Mouse (Mus musculus): Measurements from ENCODE around the gene Plekhj1. TPM values are rescaled to one million over a fixed set of nuclear protein-coding genes. Genes with fewer than 3 reads are reported as not detected.

Plekhj1 gene
- polyA plus RNA-seq, 1 experiment from 2014 or later: 83.2 TPM

GRCm38 (mm10) chr10:80791476-80792174 is 6.8 kb downstream of the Plekhj1 start:
- Histone ChIP-seq H3K9ac (peak overlapping the region; percentile 54; the same call in 1 of the 2 replicates), H3K4me2 (no peak overlapping the region; the same call in 1 of the 2 replicates)

DNA sequence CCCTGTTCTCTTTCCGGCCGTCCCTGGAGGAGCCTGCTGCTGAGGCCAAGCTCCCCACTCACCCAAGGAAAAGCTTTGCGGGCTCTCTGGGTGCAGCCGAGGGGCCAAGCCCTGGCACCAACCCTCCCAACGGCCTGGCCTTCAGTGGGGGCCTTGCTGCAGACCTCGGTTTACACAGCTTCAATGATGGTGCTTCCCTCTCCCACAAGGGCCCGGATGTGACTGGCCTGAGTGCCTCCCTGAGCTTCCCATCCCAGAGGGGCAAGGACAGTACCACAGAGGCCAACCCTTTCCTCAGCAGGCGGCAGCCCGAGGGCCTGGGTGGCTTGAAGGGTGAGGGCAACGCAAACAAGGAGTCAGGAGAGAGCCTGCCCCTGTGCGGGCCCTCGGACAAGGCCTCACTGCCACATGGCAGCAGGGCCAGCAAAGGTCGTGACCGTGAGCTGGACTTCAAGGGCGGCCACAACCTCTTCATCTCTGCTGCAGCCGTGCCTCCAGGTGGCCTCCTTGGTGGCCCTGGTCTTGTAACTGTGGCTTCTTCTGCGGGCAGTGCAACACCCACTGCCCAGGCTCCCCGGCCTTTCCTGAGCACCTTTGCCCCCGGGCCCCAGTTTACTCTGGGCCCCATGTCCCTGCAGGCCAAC is 7.5 kb downstream of the Plekhj1 start:
- Histone ChIP-seq H3K27me3 (replicated peaks) (no peaks in the 10 kb centered on the region), H3K4me2 (no peak overlapping the region), H3K9ac (peak overlapping the region; percentile 54), H3K4me3 (no peak overlapping the region), H3K36me3 (peaks cover 97% of the 10 kb centered on the region), H3K9me3 (replicated peaks) (no peaks in the 10 kb centered on the region), H3K4me1 (replicated peaks) (peaks cover 24% of the 10 kb centered on the region), H3K27ac (ENCODE audit: poor library complexity, severe bottlenecking) (peak overlapping the region; percentile 65)
- 77% methylated on average over 19 of the region's 19 CpGs for WGBS
- no peak for ATAC-seq (ENCODE audit: insufficient number of reproducible peaks, low FRiP score)

More at GRCm38 (mm10) chr10:80791476-80792174, 6.8 kb downstream of the Plekhj1 start:
- no peaks in the 10 kb centered on the region for H3K27me3 ChIP-seq (replicated peaks)
- ATAC-seq (ENCODE audit: insufficient number of reproducible peaks, low FRiP score): peak; percentile 40; the same call in 1 of the 2 replicates
- H3K4me1 ChIP-seq (replicated peaks): peaks cover 29% of the 10 kb centered on the region
- H3K27ac ChIP-seq (ENCODE audit: poor library complexity, severe bottlenecking): peak overlapping the region; percentile 65
- 62% methylated on average over 33 of the region's 33 CpGs for whole genome bisulfite sequencing
- H3K36me3 ChIP-seq: peaks cover 97% of the 10 kb centered on the region
- H3K9me3 ChIP-seq (replicated peaks): no peaks in the 10 kb centered on the region
- no peak overlapping the region for H3K4me3 ChIP-seq

- WGBS: 89% methylated on average over 2 of the region's 2 CpGs
- Histone ChIP-seq H3K27me3 (replicated peaks) (no peaks in the 10 kb centered on the region), H3K27ac (ENCODE audit: poor library complexity, severe bottlenecking) (no peak overlapping the region), H3K4me2 (no peak overlapping the region), H3K9ac (no peak overlapping the region), H3K4me1 (replicated peaks) (peaks cover 23% of the 10 kb centered on the region), H3K9me3 (replicated peaks) (no peaks in the 10 kb centered on the region), H3K4me3 (no peak overlapping the region), H3K36me3 (peaks cover 98% of the 10 kb centered on the region)
- ATAC-seq (ENCODE audit: insufficient number of reproducible peaks, low FRiP score): no peak
These were observed 10.9 kb downstream of the Plekhj1 start for GRCm38 (mm10) chr10:80787517-80787916.

DNA sequence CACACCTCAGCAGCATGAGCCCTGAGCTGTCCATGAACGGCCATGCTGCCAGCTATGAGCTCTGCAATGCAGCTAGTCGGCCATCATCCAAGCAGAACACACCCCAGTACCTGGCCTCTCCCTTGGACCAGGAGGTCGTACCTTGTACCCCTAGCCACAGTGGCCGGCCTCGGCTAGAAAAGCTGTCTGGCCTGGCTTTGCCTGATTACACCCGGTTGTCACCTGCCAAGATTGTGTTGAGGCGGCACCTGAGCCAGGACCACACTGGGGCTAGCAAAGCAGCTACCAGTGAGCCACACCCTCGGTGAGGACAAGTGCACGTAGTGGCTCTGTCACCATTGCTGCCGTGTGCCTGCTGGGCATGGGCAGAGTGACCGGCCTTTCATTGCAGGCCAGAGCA is 12.5 kb downstream of the Plekhj1 start:
- H3K4me2 ChIP-seq: no peak overlapping the region
- 92% methylated on average over 11 of the region's 11 CpGs for WGBS
- H3K9ac ChIP-seq: no peak overlapping the region
- H3K4me3 ChIP-seq: no peak overlapping the region
- ATAC-seq (ENCODE audit: insufficient number of reproducible peaks, low FRiP score): no peak
- no peak overlapping the region for H3K27ac ChIP-seq (ENCODE audit: poor library complexity, severe bottlenecking)
- peaks cover 98% of the 10 kb centered on the region for H3K36me3 ChIP-seq
- H3K4me1 ChIP-seq (replicated peaks): peaks cover 7% of the 10 kb centered on the region
- H3K9me3 ChIP-seq (replicated peaks): no peaks in the 10 kb centered on the region
- no peaks in the 10 kb centered on the region for H3K27me3 ChIP-seq (replicated peaks)

DNA sequence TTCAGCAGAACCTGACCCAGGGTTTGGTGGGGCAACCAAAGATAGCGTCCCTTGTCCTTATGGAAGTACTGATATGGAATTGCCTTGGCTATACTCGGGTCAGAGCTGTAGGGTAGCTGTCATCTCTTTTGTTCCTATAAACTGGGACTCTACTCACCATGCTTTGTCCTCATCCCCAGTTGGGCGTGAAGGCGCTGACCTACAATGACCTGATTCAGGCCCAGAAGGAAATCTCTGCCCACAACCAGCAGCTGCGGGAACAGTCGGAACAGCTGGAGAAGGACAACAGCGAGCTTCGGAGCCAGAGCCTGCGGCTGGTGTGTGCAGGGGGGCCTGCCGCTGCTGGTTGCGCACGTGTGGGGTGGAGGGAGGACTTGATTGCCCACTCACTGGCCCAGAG is 13.6 kb downstream of the Plekhj1 start:
- no peak for ATAC-seq (ENCODE audit: insufficient number of reproducible peaks, low FRiP score)

DNA sequence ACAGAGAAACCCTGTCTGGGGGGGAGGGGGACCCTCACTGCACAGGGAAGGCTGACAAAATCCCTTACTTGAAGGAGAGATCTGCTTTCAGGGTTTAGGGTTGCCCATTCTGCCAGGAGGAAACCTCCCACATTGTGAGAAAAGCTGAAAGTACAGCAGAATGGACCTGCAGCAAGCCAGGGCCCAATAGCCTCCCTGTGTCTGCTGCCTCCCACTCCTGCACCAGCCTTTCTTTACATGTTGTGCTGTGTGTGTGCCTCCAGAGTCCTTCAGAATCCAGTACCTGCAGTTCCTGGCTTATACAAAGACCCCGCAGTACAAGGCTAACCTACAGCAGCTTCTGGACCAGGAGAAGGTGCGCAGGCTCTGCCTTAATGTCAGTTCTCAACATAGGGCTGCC is 14.1 kb downstream of the Plekhj1 start:
- no peaks in the 10 kb centered on the region for H3K9me3 ChIP-seq (replicated peaks)
- H3K4me2 ChIP-seq: no peak overlapping the region
- H3K4me3 ChIP-seq: no peak overlapping the region
- no peak for ATAC-seq (ENCODE audit: insufficient number of reproducible peaks, low FRiP score)
- H3K9ac ChIP-seq: no peak overlapping the region
- 0 out of 2 replicates have a peak, but pooled peaks cover 3% of the 10 kb centered on the region for H3K4me1 ChIP-seq (replicated peaks)
- no peak overlapping the region for H3K27ac ChIP-seq (ENCODE audit: poor library complexity, severe bottlenecking)
- peaks cover 99% of the 10 kb centered on the region for H3K36me3 ChIP-seq
- WGBS: 85% methylated on average over 2 of the region's 2 CpGs
- H3K27me3 ChIP-seq (replicated peaks): no peaks in the 10 kb centered on the region

More for the DNA sequence above, 13.6 kb downstream of the Plekhj1 start:
- Histone ChIP-seq H3K36me3 (peaks cover 97% of the 10 kb centered on the region), H3K4me3 (no peak overlapping the region), H3K4me2 (no peak overlapping the region), H3K4me1 (replicated peaks) (no peaks in the 10 kb centered on the region), H3K27me3 (replicated peaks) (no peaks in the 10 kb centered on the region), H3K9ac (no peak overlapping the region), H3K9me3 (replicated peaks) (no peaks in the 10 kb centered on the region), H3K27ac (ENCODE audit: poor library complexity, severe bottlenecking) (no peak overlapping the region)
- 88% methylated on average over 12 of the region's 12 CpGs for WGBS

- Histone ChIP-seq H3K27ac (ENCODE audit: poor library complexity, severe bottlenecking) (no peak overlapping the region), H3K9me3 (replicated peaks) (no peaks in the 10 kb centered on the region), H3K4me1 (replicated peaks) (peaks cover 30% of the 10 kb centered on the region), H3K27me3 (replicated peaks) (no peaks in the 10 kb centered on the region), H3K4me2 (no peak overlapping the region), H3K36me3 (peaks cover 92% of the 10 kb centered on the region), H3K4me3 (no peak overlapping the region), H3K9ac (no peak overlapping the region)
- ATAC-seq (ENCODE audit: insufficient number of reproducible peaks, low FRiP score): no peak
These were observed 18.9 kb downstream of the Plekhj1 start for GRCm38 (mm10) chr10:80779565-80779964.

DNA sequence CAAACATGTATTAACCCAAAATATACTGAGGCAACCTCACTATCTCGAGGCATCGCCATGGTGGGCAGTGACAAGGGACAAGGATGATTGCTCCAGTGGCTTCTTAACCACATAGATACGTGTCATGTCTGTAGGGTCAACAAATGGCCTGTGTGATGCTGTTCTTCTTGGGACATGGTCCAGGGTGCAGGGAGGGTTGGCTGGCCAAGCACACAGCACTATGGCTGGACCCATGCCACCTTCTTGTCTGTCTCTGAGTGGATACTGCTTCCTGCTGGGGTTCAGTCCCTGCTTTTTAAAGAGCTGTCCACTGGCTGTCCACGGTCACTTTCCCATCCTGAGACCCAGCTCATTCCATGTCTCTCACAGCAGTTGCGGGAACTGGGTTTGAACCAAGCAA is 21.3 kb downstream of the Plekhj1 start:
- Histone ChIP-seq H3K9me3 (replicated peaks) (no peaks in the 10 kb centered on the region), H3K36me3 (peaks cover 87% of the 10 kb centered on the region), H3K4me2 (no peak overlapping the region), H3K27me3 (replicated peaks) (no peaks in the 10 kb centered on the region), H3K27ac (ENCODE audit: poor library complexity, severe bottlenecking) (no peak overlapping the region), H3K4me1 (replicated peaks) (peaks cover 53% of the 10 kb centered on the region), H3K9ac (no peak overlapping the region), H3K4me3 (no peak overlapping the region)
- WGBS: 85% methylated on average over 5 of the region's 5 CpGs
- no peak for ATAC-seq (ENCODE audit: insufficient number of reproducible peaks, low FRiP score)

GRCm38 (mm10) chr10:80776358-80776869 is 22.0 kb downstream of the Plekhj1 start:
- no peaks in the 10 kb centered on the region for H3K27me3 ChIP-seq (replicated peaks)
- peaks cover 87% of the 10 kb centered on the region for H3K36me3 ChIP-seq
- H3K9me3 ChIP-seq (replicated peaks): no peaks in the 10 kb centered on the region
- peaks cover 57% of the 10 kb centered on the region for H3K4me1 ChIP-seq (replicated peaks)
- H3K27ac ChIP-seq (ENCODE audit: poor library complexity, severe bottlenecking): peak overlapping the region; percentile 25; the same call in 1 of the 2 replicates
- WGBS: 81% methylated on average over 6 of the region's 6 CpGs
- ATAC-seq (ENCODE audit: insufficient number of reproducible peaks, low FRiP score): no peak
- no peak overlapping the region for H3K4me2 ChIP-seq
- H3K4me3 ChIP-seq: no peak overlapping the region
- peak overlapping the region; percentile 19 for H3K9ac ChIP-seq

- Histone ChIP-seq H3K27ac (ENCODE audit: poor library complexity, severe bottlenecking) (peak overlapping the region; percentile 33; the same call in 1 of the 2 replicates), H3K36me3 (peaks cover 87% of the 10 kb centered on the region), H3K4me1 (replicated peaks) (peaks cover 57% of the 10 kb centered on the region), H3K9me3 (replicated peaks) (no peaks in the 10 kb centered on the region), H3K4me2 (no peak overlapping the region), H3K9ac (peak overlapping the region; percentile 40; the same call in 1 of the 2 replicates), H3K4me3 (no peak overlapping the region), H3K27me3 (replicated peaks) (no peaks in the 10 kb centered on the region)
- WGBS: 71% methylated on average over 4 of the region's 4 CpGs
- no peak for ATAC-seq (ENCODE audit: insufficient number of reproducible peaks, low FRiP score)
These were observed 22.7 kb downstream of the Plekhj1 start for GRCm38 (mm10) chr10:80775731-80776130.

DNA sequence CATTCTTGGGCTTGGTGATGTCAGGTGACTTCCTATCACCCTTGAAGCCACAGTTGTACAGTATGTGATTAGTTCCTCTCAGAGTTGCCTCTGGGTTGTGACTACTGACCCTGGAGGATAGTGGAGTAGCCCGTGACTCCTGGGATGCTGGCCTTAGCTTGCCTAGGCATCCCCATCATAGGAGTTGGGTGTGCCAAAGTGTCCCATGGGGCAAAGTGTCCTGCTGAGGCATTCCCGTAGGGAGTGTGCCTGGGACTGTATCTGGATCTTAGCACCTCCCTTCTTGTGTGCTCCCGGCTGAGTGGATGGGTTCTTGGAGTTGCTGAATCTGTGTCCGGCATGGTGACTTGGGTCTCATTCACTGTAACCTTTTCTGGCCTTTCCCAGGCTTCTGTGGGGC is 23.4 kb downstream of the Plekhj1 start:
- peaks cover 57% of the 10 kb centered on the region for H3K4me1 ChIP-seq (replicated peaks)
- H3K4me2 ChIP-seq: no peak overlapping the region
- H3K9ac ChIP-seq: peak overlapping the region; percentile 38
- peaks cover 88% of the 10 kb centered on the region for H3K36me3 ChIP-seq
- no peaks in the 10 kb centered on the region for H3K27me3 ChIP-seq (replicated peaks)
- WGBS: 62% methylated on average over 4 of the region's 4 CpGs
- peak overlapping the region; percentile 79 for H3K27ac ChIP-seq (ENCODE audit: poor library complexity, severe bottlenecking)
- ATAC-seq (ENCODE audit: insufficient number of reproducible peaks, low FRiP score): peak; percentile 17; the same call in 1 of the 2 replicates
- H3K9me3 ChIP-seq (replicated peaks): no peaks in the 10 kb centered on the region
- H3K4me3 ChIP-seq: no peak overlapping the region

All from heart, embryonic 12.5 days (tissue).